Mouse (Mus musculus) olfactory bulb, adult 2 months (tissue): ENCODE results near the gene Zbtb25.

Experiments
- CTCF ChIP-seq: fragments of 200-500 bp; IDR thresholded peaks from 2 replicates; pipeline ENCODE4 v1.5.1; 2012; ENCODE audit warnings: low read depth, mild to moderate bottlenecking, low read length, moderate library complexity; ENCODE audit not compliant: insufficient read depth
- POLR2A ChIP-seq: fragments of 200-500 bp; IDR thresholded peaks from 2 replicates; pipeline ENCODE4 v1.6.1; 2012; ENCODE audit warnings: mild to moderate bottlenecking, low read depth, low read length, moderate library complexity; ENCODE audit not compliant: insufficient read depth

DNA sequence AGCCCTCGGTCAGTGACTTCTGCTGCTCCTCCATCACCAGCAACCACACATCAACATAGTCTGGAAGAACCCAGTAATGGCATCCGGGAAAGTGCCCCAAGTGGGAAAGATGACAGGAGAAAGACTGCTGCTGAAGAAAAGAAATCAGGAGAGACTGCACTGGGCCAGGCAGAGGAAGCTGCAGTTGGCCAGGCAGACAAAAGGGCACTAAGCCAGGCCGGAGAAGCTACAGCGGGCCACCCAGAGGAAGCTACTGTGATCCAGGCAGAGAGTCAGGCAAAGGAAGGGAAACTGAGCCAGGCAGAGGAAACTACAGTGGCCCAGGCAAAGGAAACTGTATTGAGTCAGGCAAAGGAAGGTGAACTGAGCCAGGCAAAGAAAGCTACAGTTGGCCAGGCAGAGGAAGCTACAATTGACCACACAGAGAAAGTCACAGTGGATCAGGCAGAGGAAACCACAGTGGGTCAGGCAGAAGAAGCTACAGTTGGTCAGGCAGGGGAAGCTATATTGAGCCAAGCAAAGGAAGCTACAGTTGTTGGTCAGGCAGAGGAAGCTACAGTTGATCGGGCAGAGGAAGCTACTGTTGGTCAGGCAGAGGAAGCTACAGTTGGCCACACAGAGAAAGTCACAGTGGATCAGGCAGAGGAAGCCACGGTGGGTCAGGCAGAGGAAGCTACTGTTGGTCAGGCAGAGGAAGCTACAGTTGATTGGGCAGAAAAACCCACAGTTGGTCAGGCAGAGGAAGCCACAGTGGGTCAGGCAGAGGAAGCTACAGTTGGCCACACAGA is 40.6 kb downstream of the Zbtb25 start:
- TF ChIP-seq CTCF: no peak
- TF ChIP-seq POLR2A: no peak
